Mouse (Mus musculus): ENCODE data around the gene Pwwp2a. TPM values are rescaled to one million over a fixed set of nuclear protein-coding genes. Genes with fewer than 3 reads are reported as not detected.

Gene Pwwp2a
- 10 to 100 TPM; 11.9 to 13.3 TPM for total RNA-seq (2021)
- long read RNA-seq, experiment 1, partial matches to known transcripts, result 0 of 3 reads
- long read RNA-seq, experiment 1, other reads (novel, unspliced or antisense), result 3 of 3 reads
- long read RNA-seq, experiment 2, partial matches to known transcripts, result 0 of 4 reads
- long read RNA-seq, experiment 2, other reads (novel, unspliced or antisense), result 3 of 4 reads

- intact Hi-C loops (cut with DNase I), result loop anchor here (5.0 kb wide), 1 partner anchor 66 kb away; the partner anchor contains the start of gene Ttc1
- peak; percentile 98 to 99 for DNase-seq
Measured at GRCm38 (mm10) chr11:43681472-43682414, at the start of gene Pwwp2a. Gene Pwwp2a (plus strand): TSS chr11:43681998.

- intact Hi-C loops (cut with DNase I), result no loop called here
- no peak for DNase-seq
Measured at GRCm38 (mm10) chr11:43632566-43632965, 49.2 kb upstream of the Pwwp2a start.

- intact Hi-C loops (cut with DNase I), result no loop called here
- no peak for DNase-seq
Measured at GRCm38 (mm10) chr11:43633165-43633564, 48.6 kb upstream of the Pwwp2a start.

- peak; percentile 22 to 39 for DNase-seq
- intact Hi-C loops (cut with DNase I), result no loop called here
Measured at GRCm38 (mm10) chr11:43633658-43634401, 48.0 kb upstream of the Pwwp2a start.

- intact Hi-C loops (cut with DNase I), result no loop called here
- no peak for DNase-seq
Measured at GRCm38 (mm10) chr11:43636761-43637160, 45.0 kb upstream of the Pwwp2a start.

GRCm38 (mm10) chr11:43638486-43638885 is 43.3 kb upstream of the Pwwp2a start:
- intact Hi-C loops (cut with DNase I), result no loop called here
- no peak for DNase-seq

GRCm38 (mm10) chr11:43643180-43643591 is 38.6 kb upstream of the Pwwp2a start:
- intact Hi-C loops (cut with DNase I), result no loop called here
- DNase-seq, result peak; percentile 16 to 20

- no peak for DNase-seq
- intact Hi-C loops (cut with DNase I), result no loop called here
Measured at GRCm38 (mm10) chr11:43645286-43645685, 36.5 kb upstream of the Pwwp2a start.

- intact Hi-C loops (cut with DNase I), result no loop called here
- no peak for DNase-seq
Measured at GRCm38 (mm10) chr11:43653051-43653475, 28.7 kb upstream of the Pwwp2a start.

- intact Hi-C loops (cut with DNase I), result no loop called here
- no peak for DNase-seq
Measured at GRCm38 (mm10) chr11:43656464-43656863, 25.3 kb upstream of the Pwwp2a start.

- intact Hi-C loops (cut with DNase I), result no loop called here
Measured at GRCm38 (mm10) chr11:43658010-43658409, 23.8 kb upstream of the Pwwp2a start.

GRCm38 (mm10) chr11:43667038-43667745 is 14.6 kb upstream of the Pwwp2a start:
- DNase-seq, result no peak
- intact Hi-C loops (cut with DNase I), result no loop called here

More at GRCm38 (mm10) chr11:43658010-43658409, 23.8 kb upstream of the Pwwp2a start:
- DNase-seq, result no peak

GRCm38 (mm10) chr11:43682415-43683217 is 818 bp downstream of the Pwwp2a start:
- intact Hi-C loops (cut with DNase I), result loop anchor here (5.0 kb wide), 1 partner anchor 65 kb away; the partner anchor contains the start of gene Ttc1
- peak; percentile 21 to 61 for DNase-seq

GRCm38 (mm10) chr11:43688850-43689249 is 7.1 kb downstream of the Pwwp2a start:
- intact Hi-C loops (cut with DNase I), result no loop called here
- no peak for DNase-seq

GRCm38 (mm10) chr11:43696623-43697022 is 14.8 kb downstream of the Pwwp2a start:
- no peak for DNase-seq
- intact Hi-C loops (cut with DNase I), result no loop called here

GRCm38 (mm10) chr11:43698621-43699020 is 16.8 kb downstream of the Pwwp2a start:
- intact Hi-C loops (cut with DNase I), result no loop called here
- no peak for DNase-seq

GRCm38 (mm10) chr11:43700291-43700690 is 18.5 kb downstream of the Pwwp2a start:
- intact Hi-C loops (cut with DNase I), result no loop called here
- DNase-seq, result no peak

- DNase-seq, result no peak
- intact Hi-C loops (cut with DNase I), result no loop called here
Measured at GRCm38 (mm10) chr11:43703552-43703951, 21.8 kb downstream of the Pwwp2a start.

GRCm38 (mm10) chr11:43705751-43706150 is 24.0 kb downstream of the Pwwp2a start:
- intact Hi-C loops (cut with DNase I), result no loop called here
- no peak for DNase-seq

Measured in gastrocnemius, postnatal 36 days (tissue).